ENCODE assay signal across 16 mouse cellular contexts in genomic region chr8:93868486-93869221, GRCm38 (mm10). TPM values are rescaled to one million over a fixed set of nuclear protein-coding genes. Genes with fewer than 3 reads are reported as not detected.
"Had no signal": no experiment of that assay in that cellular context is flagged by ENCODE, and none has a peak within 500 bp of the region (broad histone marks: within the 10 kb centered on the region; RNA-seq: fewer than 3 reads in every experiment).

No protein-coding gene starts in this region.

- H3K4me3 ChIP-seq: kidney, embryonic 15.5 days; limb, embryonic 12.5 days; liver, embryonic 13.5 days; lung, embryonic 15.5 days; midbrain, embryonic 13.5 days; neural tube, embryonic 13.5 days; stomach, embryonic 15.5 days had no signal

- H3K4me2 ChIP-seq: kidney, embryonic 15.5 days; limb, embryonic 12.5 days; liver, embryonic 13.5 days; lung, embryonic 15.5 days; midbrain, embryonic 13.5 days; neural tube, embryonic 13.5 days; stomach, embryonic 15.5 days had no signal

- H3K27ac ChIP-seq: kidney, embryonic 15.5 days; limb, embryonic 12.5 days; liver, embryonic 13.5 days; lung, embryonic 15.5 days; macrophage; midbrain, embryonic 13.5 days; neural tube, embryonic 13.5 days; stomach, embryonic 15.5 days had no signal

- H3K27me3 ChIP-seq: kidney, embryonic 15.5 days; limb, embryonic 12.5 days; liver, embryonic 13.5 days; lung, embryonic 15.5 days; midbrain, embryonic 13.5 days; neural tube, embryonic 13.5 days; stomach, embryonic 15.5 days had no signal

- H3K9me3 ChIP-seq: kidney, embryonic 15.5 days; limb, embryonic 12.5 days; liver, embryonic 13.5 days; lung, embryonic 15.5 days; midbrain, embryonic 13.5 days; neural tube, embryonic 13.5 days; stomach, embryonic 15.5 days had no signal

- H3K9ac ChIP-seq: kidney, embryonic 15.5 days; limb, embryonic 12.5 days; liver, embryonic 13.5 days; liver, postnatal 0 days; lung, embryonic 15.5 days; midbrain, embryonic 13.5 days; neural tube, embryonic 13.5 days; stomach, embryonic 15.5 days had no signal

- H3K36me3 ChIP-seq: kidney, embryonic 15.5 days; limb, embryonic 12.5 days; liver, embryonic 13.5 days; lung, embryonic 15.5 days; stomach, embryonic 15.5 days had no signal

- H3K4me1 ChIP-seq: kidney, embryonic 15.5 days; limb, embryonic 12.5 days; liver, embryonic 13.5 days; lung, embryonic 15.5 days; midbrain, embryonic 13.5 days; stomach, embryonic 15.5 days had no signal

- DNase-seq: kidney, postnatal 25 days; liver; liver, embryonic 13.5 days; liver, postnatal 0 days; lung, postnatal 14 days; retina, postnatal 1 day; thymus, adult 2 months; thymus, postnatal 36 days had no signal

- ATAC-seq: liver, postnatal 0 days; midbrain, embryonic 13.5 days had no signal

RNA-seq across cellular contexts. Expression of gene Gnao1, which starts 58.9 kb away (rescaled TPM):
- total RNA-seq: megakaryocyte-erythroid progenitor cell, adult 5-6 weeks had no signal
- polyA plus RNA-seq: macrophage had no signal
